Mouse (Mus musculus) megakaryocyte, embryonic 14.5 days (primary cell): ENCODE results near the gene Mab21l1. TPM values are rescaled to one million over a fixed set of nuclear protein-coding genes. Genes with fewer than 3 reads are reported as not detected.

Experiments used
- H3K27me3 ChIP-seq: replicated peaks from 2 replicates; pipeline ENCODE3; 2012; ENCODE audit warnings: inconsistent platforms
- H3K36me3 ChIP-seq: replicated peaks from 2 replicates; pipeline ENCODE3; 2012; ENCODE audit warnings: low read length, inconsistent platforms, mixed read lengths
- H3K4me1 ChIP-seq: 2 replicates; pipeline ENCODE4 v1.6.1; 2012; ENCODE audit warnings: inconsistent platforms
- H3K4me3 ChIP-seq: replicated peaks from 2 replicates; pipeline ENCODE3; 2012; ENCODE audit warnings: moderate library complexity, mild to moderate bottlenecking, inconsistent platforms
- H3K9me3 ChIP-seq: 2 replicates; pipeline ENCODE4 v1.6.1; 2012; ENCODE audit warnings: inconsistent platforms
- FLI1 ChIP-seq: IDR thresholded peaks from 2 replicates; pipeline ENCODE4 v1.6.1; 2012; ENCODE audit warnings: low read length, inconsistent platforms, mixed read lengths
- GATA1 ChIP-seq: IDR thresholded peaks from 3 replicates; pipeline ENCODE4 v1.6.1; 2012; ENCODE audit warnings: mixed read lengths, low read length, inconsistent platforms, borderline replicate concordance
- polyA plus RNA-seq: library from polyadenylated mRNA; stranded (reverse); fragments of >175 nt; gene quantifications from 2 replicates; pipeline ENCODE4 v1.2.3, GENCODE M21; 2012; ENCODE audit warnings: low replicate concordance; ENCODE audit not compliant: insufficient read depth

The Mab21l1 gene
- polyA plus RNA-seq, 1 experiment, result not detected

DNA sequence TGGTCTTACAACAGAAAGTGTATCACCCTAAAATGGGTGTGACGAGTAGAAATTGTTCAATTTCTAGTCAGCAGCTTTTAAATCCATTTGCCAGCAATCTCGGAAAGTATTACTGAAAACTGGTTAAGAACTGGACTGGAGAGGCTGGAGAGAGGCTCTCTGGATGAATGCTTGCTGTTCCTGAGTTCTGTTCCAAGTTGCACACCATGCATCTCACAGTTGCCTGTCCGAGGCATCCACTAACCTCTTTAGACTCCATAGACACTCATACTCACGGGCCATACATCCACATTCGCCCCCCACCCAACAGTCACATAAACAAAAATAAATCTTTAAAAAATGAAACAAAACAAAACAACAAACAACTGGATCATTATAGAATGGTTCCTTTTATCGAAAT lies 6.6 kb upstream of the Mab21l1 start:
- Histone ChIP-seq H3K4me1 (peaks cover 12% of the 10 kb centered on the region), H3K36me3 (no peaks in the 10 kb centered on the region), H3K27me3 (peaks cover 24% of the 10 kb centered on the region), H3K9me3 (peaks cover 8% of the 10 kb centered on the region; the same call in 1 of the 2 replicates), H3K4me3 (no peak overlapping the region)
- no peak for TF ChIP-seq FLI1
- TF ChIP-seq GATA1, result no peak

DNA sequence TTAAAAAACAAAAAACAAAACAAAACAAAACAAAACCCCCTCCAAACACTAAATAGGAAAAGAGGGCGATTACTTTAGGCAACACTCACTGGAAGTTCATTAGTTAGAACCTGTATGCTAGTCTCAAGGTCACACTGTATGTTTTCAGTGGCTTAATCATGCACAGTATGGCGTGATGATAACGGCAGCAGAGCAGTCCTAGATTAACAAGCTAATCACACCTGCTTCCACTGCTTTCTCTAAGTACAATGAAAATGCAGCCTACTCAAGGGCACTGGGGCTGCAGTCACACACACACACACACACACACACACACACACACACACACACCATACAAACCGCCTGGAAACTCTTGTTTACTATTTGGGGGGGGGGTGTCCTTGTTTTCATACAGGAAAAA lies 4.8 kb upstream of the Mab21l1 start:
- TF ChIP-seq GATA1 (no peak), FLI1 (no peak)
- Histone ChIP-seq H3K9me3 (peaks cover 9% of the 10 kb centered on the region; the same call in 1 of the 2 replicates), H3K4me3 (no peak overlapping the region), H3K36me3 (no peaks in the 10 kb centered on the region), H3K27me3 (peaks cover 38% of the 10 kb centered on the region), H3K4me1 (peaks cover 20% of the 10 kb centered on the region)

DNA sequence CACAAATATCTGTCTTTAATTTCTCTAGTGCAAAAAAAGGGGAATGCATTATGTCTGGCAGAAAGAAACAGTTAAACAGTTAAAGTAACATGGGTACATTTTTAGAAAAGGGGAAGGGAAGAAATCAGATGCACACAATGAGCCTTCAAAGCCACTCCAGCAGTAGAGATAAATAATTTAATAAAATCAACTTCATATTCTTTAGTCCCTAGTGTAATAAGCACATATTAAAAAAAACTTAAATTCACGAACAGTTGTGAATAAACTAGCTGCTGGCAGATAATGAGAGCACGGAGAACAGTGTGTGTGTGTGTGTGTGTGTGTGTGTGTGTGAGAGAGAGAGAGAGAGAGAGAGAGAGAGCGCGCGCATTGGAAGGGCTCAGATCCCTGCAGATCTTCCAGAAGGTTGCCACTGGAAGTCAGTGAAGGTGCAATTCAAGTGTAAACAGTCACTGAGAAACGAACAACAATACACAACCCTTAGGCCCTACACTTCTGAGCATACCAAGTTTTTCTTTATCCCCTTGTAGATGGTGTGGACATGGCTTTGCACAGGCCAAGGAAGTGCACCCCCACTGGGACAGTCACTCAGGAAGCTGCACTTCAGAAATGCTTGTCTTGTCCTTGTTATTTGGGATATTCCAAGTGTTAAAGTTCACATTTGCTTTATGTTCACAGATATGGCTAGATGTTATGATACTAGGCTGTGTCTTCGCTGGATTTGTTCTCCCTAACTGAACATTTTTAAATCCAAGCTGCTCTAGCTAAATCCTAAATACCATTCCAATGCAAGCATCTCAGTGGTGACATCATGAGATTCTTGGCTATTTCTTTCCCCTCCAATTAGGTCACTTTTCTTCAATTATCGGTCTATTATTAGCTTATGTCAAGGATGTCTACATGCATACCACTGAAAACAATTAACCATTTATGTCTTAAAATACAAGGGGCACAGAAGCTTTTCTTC lies 3.3 kb upstream of the Mab21l1 start:
- H3K9me3 ChIP-seq, result peaks cover 9% of the 10 kb centered on the region; the same call in 1 of the 2 replicates

DNA sequence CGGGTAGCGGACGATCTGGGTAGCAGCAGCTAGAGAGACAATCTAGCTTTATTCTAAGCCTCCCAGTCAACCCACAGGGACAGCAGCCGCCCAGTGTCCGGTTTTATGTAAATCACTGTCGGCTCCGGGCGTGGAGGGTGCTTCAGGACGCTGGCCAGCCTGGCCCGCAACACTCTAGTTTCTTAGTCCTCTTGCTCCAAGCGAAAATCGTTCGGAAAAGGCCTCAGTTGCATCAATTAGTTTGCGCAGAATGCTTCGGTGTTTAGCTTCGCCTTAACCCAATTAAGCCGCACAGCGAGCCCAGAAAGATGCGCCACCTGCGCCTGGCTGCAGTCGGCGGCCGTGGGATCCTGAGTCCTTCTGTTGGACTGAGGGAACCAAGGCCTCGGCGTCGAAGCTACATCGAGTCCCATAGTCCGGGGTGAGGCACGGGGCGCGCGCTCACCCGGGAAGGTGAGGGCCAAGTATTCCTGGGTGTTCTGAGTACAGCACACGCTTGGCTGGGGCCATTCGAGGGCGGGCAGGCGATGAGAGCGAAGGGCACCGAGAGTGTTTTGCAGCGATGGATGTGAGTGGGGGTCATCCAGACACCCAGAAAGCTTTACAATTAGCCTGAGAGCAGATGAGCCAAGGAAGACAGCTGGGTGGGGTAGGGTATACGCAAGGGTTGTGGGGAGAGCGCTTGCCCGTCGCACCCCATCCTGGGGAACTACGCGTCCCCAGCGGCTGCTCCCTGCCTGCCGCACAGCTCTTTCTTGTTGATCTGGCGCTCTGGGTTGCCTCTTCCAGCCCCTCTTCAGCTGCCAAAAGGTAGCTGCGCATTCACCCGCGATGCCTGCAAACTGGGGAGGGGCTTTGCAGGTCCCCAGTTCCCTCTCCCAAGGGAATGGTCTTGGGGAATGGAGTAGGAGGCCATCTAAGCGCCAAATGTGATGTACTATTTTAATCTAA lies 1.9 kb upstream of the Mab21l1 start:
- TF ChIP-seq GATA1, result no peak
- TF ChIP-seq FLI1, result no peak
- Histone ChIP-seq H3K4me3 (peak overlapping the region; percentile 59), H3K27me3 (peaks cover 59% of the 10 kb centered on the region), H3K36me3 (no peaks in the 10 kb centered on the region), H3K9me3 (peaks cover 9% of the 10 kb centered on the region; the same call in 1 of the 2 replicates), H3K4me1 (peaks cover 38% of the 10 kb centered on the region)

More for the DNA sequence above, 3.3 kb upstream of the Mab21l1 start:
- no peak overlapping the region for H3K4me3 ChIP-seq
- H3K36me3 ChIP-seq, result no peaks in the 10 kb centered on the region
- peaks cover 35% of the 10 kb centered on the region for H3K4me1 ChIP-seq
- H3K27me3 ChIP-seq, result peaks cover 54% of the 10 kb centered on the region
- TF ChIP-seq FLI1 (no peak), GATA1 (no peak)

DNA sequence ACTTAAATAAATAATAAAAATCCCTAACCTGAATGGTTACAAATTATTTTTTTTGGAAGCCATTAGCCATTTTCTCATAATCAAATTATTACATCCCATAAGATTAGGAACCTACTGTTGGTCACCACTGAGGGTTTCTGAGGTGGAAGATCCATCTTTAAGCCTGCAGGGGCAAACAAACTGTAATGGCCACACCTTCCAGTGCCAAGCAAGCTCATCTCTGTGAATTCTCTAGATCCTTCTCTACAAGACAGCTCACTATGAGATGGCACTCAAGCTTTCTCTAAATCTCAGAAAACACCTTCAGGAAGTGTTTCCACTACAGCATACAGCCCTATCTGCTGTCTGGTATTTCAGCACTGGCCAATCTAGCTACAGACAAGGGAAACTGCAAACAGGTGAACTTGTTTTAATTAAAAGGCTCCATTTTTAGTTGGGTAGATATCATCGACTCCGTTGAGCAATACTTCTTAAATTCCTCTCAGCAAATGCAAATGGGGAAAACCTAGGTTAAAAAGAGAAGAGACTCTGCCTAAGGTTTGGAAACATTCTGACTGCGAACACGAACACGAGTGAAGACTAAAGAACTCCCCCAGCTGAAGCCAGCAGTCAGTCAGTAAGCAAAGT lies 768 bp upstream of the Mab21l1 start:
- Histone ChIP-seq H3K36me3 (no peaks in the 10 kb centered on the region), H3K9me3 (peaks cover 9% of the 10 kb centered on the region; the same call in 1 of the 2 replicates), H3K4me1 (peaks cover 38% of the 10 kb centered on the region), H3K4me3 (no peak overlapping the region), H3K27me3 (peaks cover 66% of the 10 kb centered on the region)
- TF ChIP-seq FLI1 (no peak), GATA1 (no peak)

DNA sequence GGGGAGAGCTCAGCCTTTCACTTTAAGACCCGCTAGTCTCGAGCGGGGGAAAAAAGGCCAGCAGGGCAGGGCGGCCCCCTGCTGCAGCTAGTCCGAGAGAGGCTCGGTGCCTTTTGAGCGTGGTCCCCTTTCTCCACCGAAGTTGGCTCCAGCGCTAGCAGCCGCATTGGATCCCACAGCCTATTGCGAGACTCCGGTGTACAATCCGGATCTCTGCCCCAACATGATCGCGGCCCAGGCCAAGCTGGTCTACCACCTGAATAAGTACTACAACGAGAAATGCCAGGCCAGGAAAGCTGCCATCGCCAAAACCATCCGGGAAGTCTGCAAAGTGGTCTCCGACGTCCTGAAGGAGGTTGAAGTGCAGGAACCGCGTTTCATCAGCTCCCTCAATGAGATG lies 461 bp downstream of the Mab21l1 start:
- H3K9me3 ChIP-seq, result peaks cover 20% of the 10 kb centered on the region
- H3K36me3 ChIP-seq, result no peaks in the 10 kb centered on the region
- peaks cover 73% of the 10 kb centered on the region for H3K27me3 ChIP-seq
- TF ChIP-seq FLI1, result no peak
- TF ChIP-seq GATA1, result no peak
- H3K4me1 ChIP-seq, result peaks cover 38% of the 10 kb centered on the region
- peak overlapping the region; percentile 93 for H3K4me3 ChIP-seq

DNA sequence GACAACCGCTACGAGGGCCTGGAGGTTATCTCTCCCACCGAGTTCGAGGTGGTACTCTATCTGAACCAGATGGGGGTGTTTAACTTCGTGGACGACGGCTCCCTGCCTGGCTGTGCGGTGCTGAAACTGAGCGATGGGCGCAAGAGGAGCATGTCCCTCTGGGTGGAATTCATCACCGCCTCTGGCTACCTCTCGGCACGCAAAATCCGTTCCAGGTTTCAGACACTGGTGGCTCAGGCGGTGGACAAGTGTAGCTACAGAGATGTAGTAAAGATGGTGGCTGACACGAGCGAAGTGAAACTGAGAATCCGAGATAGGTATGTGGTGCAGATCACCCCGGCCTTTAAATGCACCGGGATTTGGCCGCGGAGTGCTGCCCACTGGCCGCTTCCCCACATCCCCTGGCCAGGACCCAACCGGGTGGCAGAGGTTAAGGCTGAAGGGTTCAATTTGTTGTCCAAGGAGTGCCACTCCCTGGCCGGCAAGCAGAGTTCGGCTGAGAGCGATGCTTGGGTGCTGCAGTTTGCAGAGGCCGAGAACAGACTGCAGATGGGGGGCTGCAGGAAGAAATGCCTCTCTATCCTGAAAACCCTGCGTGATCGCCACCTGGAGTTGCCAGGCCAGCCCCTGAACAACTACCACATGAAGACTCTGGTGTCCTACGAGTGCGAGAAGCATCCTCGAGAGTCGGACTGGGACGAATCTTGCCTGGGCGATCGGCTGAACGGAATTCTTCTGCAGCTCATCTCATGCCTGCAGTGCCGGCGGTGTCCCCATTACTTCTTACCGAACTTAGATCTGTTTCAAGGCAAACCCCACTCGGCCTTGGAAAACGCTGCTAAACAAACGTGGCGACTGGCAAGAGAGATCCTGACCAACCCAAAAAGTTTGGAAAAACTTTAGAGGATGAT lies 1.1 kb downstream of the Mab21l1 start:
- H3K4me3 ChIP-seq, result peak overlapping the region; percentile 93
- H3K9me3 ChIP-seq, result peaks cover 20% of the 10 kb centered on the region
- TF ChIP-seq FLI1 (no peak), GATA1 (no peak)
- peaks cover 71% of the 10 kb centered on the region for H3K27me3 ChIP-seq
- H3K4me1 ChIP-seq, result peaks cover 38% of the 10 kb centered on the region
- H3K36me3 ChIP-seq, result no peaks in the 10 kb centered on the region

DNA sequence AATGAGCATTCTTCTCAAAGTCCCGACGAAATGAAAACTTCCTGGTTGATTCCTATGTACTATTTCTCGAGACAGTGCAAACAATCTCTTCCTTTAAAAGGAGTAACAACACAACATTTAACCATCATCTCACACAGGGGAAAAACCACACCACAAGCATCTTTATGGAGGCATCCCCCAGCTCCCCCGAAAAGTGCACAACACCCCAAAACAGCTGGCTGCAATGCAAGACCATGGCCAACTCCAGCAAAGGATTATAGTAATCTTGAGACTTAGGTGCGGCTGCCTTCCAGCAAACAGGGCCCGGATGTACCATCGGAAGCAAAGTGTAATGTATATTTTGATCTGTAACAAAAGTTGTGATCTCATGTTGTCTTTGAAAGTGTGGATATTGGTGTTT lies 1.8 kb downstream of the Mab21l1 start:
- Histone ChIP-seq H3K4me3 (peak overlapping the region; percentile 93), H3K27me3 (peaks cover 69% of the 10 kb centered on the region), H3K9me3 (peaks cover 20% of the 10 kb centered on the region), H3K4me1 (peaks cover 36% of the 10 kb centered on the region), H3K36me3 (no peaks in the 10 kb centered on the region)
- TF ChIP-seq FLI1, result no peak
- TF ChIP-seq GATA1, result no peak
